Mouse (Mus musculus) fat pad, adult 2 months (tissue): ENCODE measurements around the gene Serpinb3c.
"Not testable (repeated sequence)": the region's sequence is repeated elsewhere in the genome, so short reads cannot be mapped to it uniquely, and the experiment has no call there.

ENCODE experiments used
- DNase-seq: peaks from one replicate; pipeline ENCODE4 v3.0.0-alpha.2; 2011; ENCODE audit warnings: low read depth, low spot score; ENCODE audit errors: extremely low read depth

Serpinb3c gene

DNA sequence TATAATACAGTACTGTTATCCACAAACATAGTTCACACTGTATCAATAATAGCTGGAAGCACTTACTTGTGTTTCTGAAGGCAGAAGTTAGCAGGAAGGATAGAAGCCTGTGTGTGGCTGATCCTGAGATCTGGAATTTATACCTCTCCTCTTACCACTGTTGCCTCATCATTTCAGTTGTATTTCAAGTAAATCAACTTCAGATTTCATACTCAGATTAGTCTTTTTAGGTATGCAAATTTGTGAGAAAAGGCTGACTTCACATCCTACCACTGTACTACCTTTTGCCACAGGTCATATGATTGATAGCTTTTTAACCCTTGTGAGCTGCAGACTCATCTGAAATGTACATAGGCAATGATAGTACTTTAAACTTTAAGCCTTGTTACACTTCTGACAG, at the start of gene Serpinb3c, which contains the start of gene Serpinb3b:
Gene Serpinb3c, minus strand, starts transcription at position 111 of the 400 bp plus-strand sequence.
Gene Serpinb3b, minus strand, starts transcription at position 101 of the 400 bp plus-strand sequence.
- DNase-seq = not testable (repeated sequence)

- DNase-seq = not testable (repeated sequence)
Observed at GRCm38 (mm10) chr1:107243170-107243569, 35.0 kb downstream of the Serpinb3c start.
